Mouse (Mus musculus) urinary bladder, postnatal 25 days (tissue): ENCODE measurements around the gene Ptpn13.

ENCODE experiments used
- DNase-seq: peaks from one replicate; pipeline ENCODE4 v3.0.0; 2022; ENCODE audit warnings: low spot score

The Ptpn13 gene

GRCm38 (mm10) chr5:103458959-103459675 lies 34.1 kb downstream of the Ptpn13 start:
- DNase-seq = no peak

- no peak for DNase-seq
These were observed 35.9 kb downstream of the Ptpn13 start for GRCm38 (mm10) chr5:103460903-103461302.

GRCm38 (mm10) chr5:103463661-103464219 lies 38.7 kb downstream of the Ptpn13 start:
- DNase-seq = no peak

- DNase-seq = no peak
These were observed 39.3 kb downstream of the Ptpn13 start for GRCm38 (mm10) chr5:103464329-103464728.

- DNase-seq = no peak
These were observed 39.8 kb downstream of the Ptpn13 start for GRCm38 (mm10) chr5:103464771-103465170.

- no peak for DNase-seq
These were observed 47.7 kb downstream of the Ptpn13 start for GRCm38 (mm10) chr5:103472670-103473069.

GRCm38 (mm10) chr5:103473467-103474096 lies 48.6 kb downstream of the Ptpn13 start:
- DNase-seq = no peak

GRCm38 (mm10) chr5:103474259-103474658 lies 49.3 kb downstream of the Ptpn13 start:
- no peak for DNase-seq

GRCm38 (mm10) chr5:103475503-103475902 lies 50.5 kb downstream of the Ptpn13 start:
- DNase-seq = no peak

- no peak for DNase-seq
These were observed 54.5 kb downstream of the Ptpn13 start for GRCm38 (mm10) chr5:103479503-103479902.

- DNase-seq = no peak
These were observed 56.2 kb downstream of the Ptpn13 start for GRCm38 (mm10) chr5:103481222-103481621.

GRCm38 (mm10) chr5:103487001-103487400 lies 62.0 kb downstream of the Ptpn13 start:
- no peak for DNase-seq

- DNase-seq = no peak
These were observed 66.0 kb downstream of the Ptpn13 start for GRCm38 (mm10) chr5:103490964-103491363.

GRCm38 (mm10) chr5:103491788-103492187 lies 66.8 kb downstream of the Ptpn13 start:
- DNase-seq = no peak

- DNase-seq = no peak
These were observed 72.1 kb downstream of the Ptpn13 start for GRCm38 (mm10) chr5:103497061-103497460.

GRCm38 (mm10) chr5:103497480-103497879 lies 72.5 kb downstream of the Ptpn13 start:
- DNase-seq = no peak

- no peak for DNase-seq
These were observed 74.3 kb downstream of the Ptpn13 start for GRCm38 (mm10) chr5:103499305-103499704.

GRCm38 (mm10) chr5:103501076-103501475 lies 76.1 kb downstream of the Ptpn13 start:
- DNase-seq = no peak

GRCm38 (mm10) chr5:103501839-103502238 lies 76.8 kb downstream of the Ptpn13 start:
- DNase-seq = no peak

- no peak for DNase-seq
These were observed 88.2 kb downstream of the Ptpn13 start for GRCm38 (mm10) chr5:103513162-103513561.

GRCm38 (mm10) chr5:103514441-103514840 lies 89.4 kb downstream of the Ptpn13 start:
- DNase-seq = no peak

GRCm38 (mm10) chr5:103515876-103516275 lies 90.9 kb downstream of the Ptpn13 start:
- no peak for DNase-seq

- no peak for DNase-seq
These were observed 91.6 kb downstream of the Ptpn13 start for GRCm38 (mm10) chr5:103516555-103516954.
